In genomic region chr4:81327694-81328093, GRCm38 (mm10) we compare ENCODE assay signal across 19 mouse cellular contexts.
DNase-seq lines count a peak whose midpoint lies in the region; ATAC-seq and TF ChIP-seq lines count a peak whose summit lies in the region.
"Had no signal": no experiment of that assay in that cellular context is flagged by ENCODE, and none has a peak within 500 bp of the region (broad histone marks: within the 10 kb centered on the region; RNA-seq: fewer than 3 reads in every experiment).

No protein-coding gene starts in this region.

- 0 out of 2 replicates have a peak, but pooled peaks have one; percentile 57 for ATAC-seq in forebrain, embryonic 12.5 days (ENCODE audit: low FRiP score)
- 0 out of 2 replicates have a peak, but pooled peaks have one; percentile 23 for ATAC-seq in forebrain, embryonic 15.5 days (replicated peaks)
- no peak for ATAC-seq in forebrain, postnatal 0 days
- peak; percentile 79 for ATAC-seq in midbrain, embryonic 13.5 days

- 88% methylated on average over 2 of the region's 2 CpGs for WGBS in forebrain, embryonic 12.5 days
- WGBS in forebrain, embryonic 10.5 days: 93% methylated on average over 2 of the region's 2 CpGs
- WGBS in forebrain, embryonic 15.5 days: 71% methylated on average over 2 of the region's 2 CpGs
- WGBS in forebrain, postnatal 0 days: 70% methylated on average over 2 of the region's 2 CpGs
- 84% methylated on average over 2 of the region's 2 CpGs for WGBS in midbrain, embryonic 13.5 days
- WGBS in midbrain, embryonic 10.5 days: 92% methylated on average over 2 of the region's 2 CpGs

- DNase-seq in forebrain, embryonic 10.5 days (ENCODE audit: extremely low spot score, low spot score): no peak
- DNase-seq in forebrain, postnatal 0 days: no peak
- no peak for DNase-seq in midbrain, embryonic 10.5 days (ENCODE audit: low spot score)
- DNase-seq: adrenal gland, adult 2 months; adrenal gland, postnatal 10 days; adrenal gland, postnatal 25 days; cerebellum, adult 11 months; cerebellum, adult 18-20 months; cerebellum, adult 8-10 months; cerebellum, adult 9-11 months; cerebellum, postnatal 14 days; cerebellum, postnatal 36 days; embryo, embryonic 11 days had no signal

- H3K4me3 ChIP-seq in forebrain, embryonic 12.5 days (replicated peaks): no peak overlapping the region
- no peak overlapping the region for H3K4me3 ChIP-seq in forebrain, embryonic 10.5 days
- H3K4me3 ChIP-seq in forebrain, embryonic 15.5 days: no peak overlapping the region
- no peak overlapping the region for H3K4me3 ChIP-seq in forebrain, postnatal 0 days (ENCODE audit: low read depth, low read length)
- no peak overlapping the region for H3K4me3 ChIP-seq in midbrain, embryonic 13.5 days (replicated peaks)
- no peak overlapping the region for H3K4me3 ChIP-seq in midbrain, embryonic 10.5 days
- H3K4me3 ChIP-seq: embryonic facial prominence, embryonic 13.5 days; embryonic facial prominence, embryonic 15.5 days; erythroblast, embryonic 14.5 days had no signal

- H3K27ac ChIP-seq in forebrain, embryonic 12.5 days: no peak overlapping the region
- H3K27ac ChIP-seq in forebrain, embryonic 10.5 days: no peak overlapping the region
- no peak overlapping the region for H3K27ac ChIP-seq in forebrain, embryonic 15.5 days (replicated peaks)
- H3K27ac ChIP-seq in forebrain, postnatal 0 days (ENCODE audit: low read depth, low read length): no peak overlapping the region
- no peak overlapping the region for H3K27ac ChIP-seq in midbrain, embryonic 13.5 days
- H3K27ac ChIP-seq in midbrain, embryonic 10.5 days (replicated peaks): no peak overlapping the region
- H3K27ac ChIP-seq: embryonic facial prominence, embryonic 13.5 days; embryonic facial prominence, embryonic 15.5 days had no signal

- H3K36me3 ChIP-seq in forebrain, embryonic 12.5 days (replicated peaks): peaks cover 14% of the 10 kb centered on the region
- H3K36me3 ChIP-seq in forebrain, embryonic 10.5 days (replicated peaks): peaks cover 29% of the 10 kb centered on the region
- no peaks in the 10 kb centered on the region for H3K36me3 ChIP-seq in forebrain, embryonic 15.5 days
- H3K36me3 ChIP-seq in forebrain, postnatal 0 days (ENCODE audit: insufficient read depth): no peaks in the 10 kb centered on the region; the same call in 1 of the 2 replicates
- H3K36me3 ChIP-seq in midbrain, embryonic 13.5 days: 0 out of 2 replicates have a peak, but pooled peaks cover 2% of the 10 kb centered on the region
- peaks cover 15% of the 10 kb centered on the region for H3K36me3 ChIP-seq in midbrain, embryonic 10.5 days

- H3K9me3 ChIP-seq in forebrain, embryonic 12.5 days: no peaks in the 10 kb centered on the region
- no peaks in the 10 kb centered on the region for H3K9me3 ChIP-seq in forebrain, embryonic 10.5 days
- no peaks in the 10 kb centered on the region for H3K9me3 ChIP-seq in forebrain, embryonic 15.5 days
- no peaks in the 10 kb centered on the region for H3K9me3 ChIP-seq in forebrain, postnatal 0 days (ENCODE audit: low read length)
- no peaks in the 10 kb centered on the region for H3K9me3 ChIP-seq in midbrain, embryonic 13.5 days
- H3K9me3 ChIP-seq in midbrain, embryonic 10.5 days (replicated peaks): no peaks in the 10 kb centered on the region
- H3K9me3 ChIP-seq: embryonic facial prominence, embryonic 13.5 days; embryonic facial prominence, embryonic 15.5 days had no signal

- no peaks in the 10 kb centered on the region for H3K27me3 ChIP-seq in forebrain, embryonic 12.5 days
- H3K27me3 ChIP-seq in forebrain, embryonic 10.5 days (ENCODE audit: poor library complexity, severe bottlenecking): no peaks in the 10 kb centered on the region
- no peaks in the 10 kb centered on the region for H3K27me3 ChIP-seq in forebrain, embryonic 15.5 days
- no peaks in the 10 kb centered on the region for H3K27me3 ChIP-seq in forebrain, postnatal 0 days (ENCODE audit: insufficient read depth, low read length)
- no peaks in the 10 kb centered on the region for H3K27me3 ChIP-seq in midbrain, embryonic 13.5 days
- H3K27me3 ChIP-seq in midbrain, embryonic 10.5 days (ENCODE audit: low read depth, poor library complexity, severe bottlenecking): no peaks in the 10 kb centered on the region
- H3K27me3 ChIP-seq: embryonic facial prominence, embryonic 13.5 days; embryonic facial prominence, embryonic 15.5 days had no signal

- no peak overlapping the region for H3K4me2 ChIP-seq in forebrain, embryonic 12.5 days
- H3K4me2 ChIP-seq in forebrain, embryonic 15.5 days (replicated peaks): no peak overlapping the region
- no peak overlapping the region for H3K4me2 ChIP-seq in forebrain, postnatal 0 days (ENCODE audit: low read depth)
- H3K4me2 ChIP-seq in midbrain, embryonic 13.5 days (replicated peaks): no peak overlapping the region
- H3K4me2 ChIP-seq: embryonic facial prominence, embryonic 13.5 days; embryonic facial prominence, embryonic 15.5 days had no signal

- H3K9ac ChIP-seq in forebrain, embryonic 12.5 days: no peak overlapping the region
- no peak overlapping the region for H3K9ac ChIP-seq in forebrain, embryonic 15.5 days (replicated peaks)
- no peak overlapping the region for H3K9ac ChIP-seq in forebrain, postnatal 0 days
- no peak overlapping the region for H3K9ac ChIP-seq in midbrain, embryonic 13.5 days (replicated peaks)
- H3K9ac ChIP-seq: embryonic facial prominence, embryonic 13.5 days; embryonic facial prominence, embryonic 15.5 days had no signal

- H3K4me1 ChIP-seq in forebrain, embryonic 12.5 days: peaks cover 7% of the 10 kb centered on the region
- peaks cover 5% of the 10 kb centered on the region; the same call in 1 of the 2 replicates for H3K4me1 ChIP-seq in forebrain, embryonic 10.5 days
- peaks cover 6% of the 10 kb centered on the region for H3K4me1 ChIP-seq in forebrain, embryonic 15.5 days
- H3K4me1 ChIP-seq in forebrain, postnatal 0 days (ENCODE audit: insufficient read depth): 0 out of 2 replicates have a peak, but pooled peaks cover 3% of the 10 kb centered on the region
- H3K4me1 ChIP-seq in midbrain, embryonic 13.5 days (replicated peaks): peaks cover 16% of the 10 kb centered on the region
- peaks cover 14% of the 10 kb centered on the region for H3K4me1 ChIP-seq in midbrain, embryonic 10.5 days

- no peak for TF ChIP-seq CTCF in forebrain, postnatal 0 days (IDR thresholded peaks at IDR 0.05; ENCODE audit: low read depth)
